Mouse (Mus musculus) myocyte (in vitro differentiated cells): ENCODE measurements at regions not wholly inside any gene's neighbourhood (a gene's known extent, or its start where the extent isn't known, plus 50 kb on each side); places are given as distances from the start of the nearest gene placed in this dataset.

Experiments
- MAX ChIP-seq: IDR thresholded peaks from one replicate; pipeline ENCODE4 v1.6.1; 2011; ENCODE audit warnings: low read depth, mild to moderate bottlenecking, control low read depth
- POLR2A ChIP-seq: IDR thresholded peaks from one replicate; pipeline ENCODE4 v1.6.1; 2011; ENCODE audit warnings: low read depth, mild to moderate bottlenecking, control low read depth, moderate library complexity; ENCODE audit not compliant: insufficient read length
- SRF ChIP-seq: IDR thresholded peaks from one replicate; pipeline ENCODE4 v1.6.1; 2011; ENCODE audit warnings: low read depth; ENCODE audit not compliant: control insufficient read depth, insufficient read length
- TCF12 ChIP-seq: IDR thresholded peaks from one replicate; pipeline ENCODE4 v1.6.1; 2011; ENCODE audit warnings: mild to moderate bottlenecking, control low read depth; ENCODE audit not compliant: poor library complexity, insufficient read depth, severe bottlenecking

DNA sequence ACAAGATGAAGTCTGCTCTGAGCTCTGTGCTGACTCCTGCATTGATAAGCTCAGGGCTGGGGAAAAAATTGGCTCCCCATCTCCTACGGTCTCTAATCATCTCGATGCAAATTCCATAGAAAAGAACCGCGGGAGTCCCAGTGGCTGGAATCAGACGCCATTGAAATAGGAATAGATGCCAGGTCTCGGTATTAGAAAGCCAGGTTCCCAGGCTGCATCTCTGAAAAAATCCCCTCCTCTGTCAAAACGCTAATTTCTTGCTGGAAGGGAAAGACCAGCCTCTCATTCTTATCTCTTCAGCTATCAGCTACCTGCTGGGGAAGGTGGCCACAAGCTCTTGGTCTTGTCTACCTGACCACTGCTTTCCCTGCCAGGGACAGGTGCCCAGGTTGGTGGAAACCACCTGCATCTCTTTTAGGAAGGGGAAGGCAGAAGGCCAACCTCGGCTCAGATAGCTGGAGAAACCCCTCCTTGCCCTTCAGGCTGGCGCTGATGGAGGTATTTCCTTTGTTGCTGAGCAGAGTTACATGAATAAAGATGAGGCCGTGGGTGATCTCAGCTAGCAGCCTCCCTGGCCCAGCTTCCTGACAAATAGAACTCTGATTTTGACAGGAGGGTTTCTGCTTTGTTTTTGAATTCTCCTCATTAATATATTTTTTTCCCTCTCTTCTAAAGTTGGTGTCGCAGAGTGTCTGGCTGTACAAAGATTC, 638.1 kb downstream of the Tbc1d22a start:
- TF ChIP-seq POLR2A (no peak), TCF12 (no peak), SRF (no peak), MAX (no peak)
